Mouse (Mus musculus): Measurements from ENCODE around the gene Abcc3.

The Abcc3 gene

GRCm38 (mm10) chr11:94324618-94325017, 68.2 kb downstream of the Abcc3 start:
- no peak for DNase-seq (ENCODE audit: low spot score)

- no peak for DNase-seq (ENCODE audit: low spot score)
These were observed 69.4 kb downstream of the Abcc3 start for GRCm38 (mm10) chr11:94323271-94323925.

- no peak for DNase-seq (ENCODE audit: low spot score)
These were observed 70.2 kb downstream of the Abcc3 start for GRCm38 (mm10) chr11:94322636-94323035.

GRCm38 (mm10) chr11:94321931-94322400, 70.8 kb downstream of the Abcc3 start, which contains the start of gene Luc7l3:
Gene Luc7l3 (minus strand): TSS chr11:94321988.
- peak; percentile 93 for DNase-seq (ENCODE audit: low spot score)

GRCm38 (mm10) chr11:94320969-94321930, 71.5 kb downstream of the Abcc3 start:
- DNase-seq (ENCODE audit: low spot score): no peak

- DNase-seq (ENCODE audit: low spot score): no peak
These were observed 74.7 kb downstream of the Abcc3 start for GRCm38 (mm10) chr11:94318056-94318455.

- no peak for DNase-seq (ENCODE audit: low spot score)
These were observed 75.3 kb downstream of the Abcc3 start for GRCm38 (mm10) chr11:94317515-94317914.

GRCm38 (mm10) chr11:94317014-94317413, 75.8 kb downstream of the Abcc3 start:
- DNase-seq (ENCODE audit: low spot score): no peak

GRCm38 (mm10) chr11:94316528-94316927, 76.3 kb downstream of the Abcc3 start:
- DNase-seq (ENCODE audit: low spot score): no peak

GRCm38 (mm10) chr11:94315308-94315707, 77.5 kb downstream of the Abcc3 start:
- no peak for DNase-seq (ENCODE audit: low spot score)

GRCm38 (mm10) chr11:94314098-94314652, 78.6 kb downstream of the Abcc3 start:
- no peak for DNase-seq (ENCODE audit: low spot score)

- DNase-seq (ENCODE audit: low spot score): no peak
These were observed 80.1 kb downstream of the Abcc3 start for GRCm38 (mm10) chr11:94312733-94313132.

- DNase-seq (ENCODE audit: low spot score): peak; percentile 61
These were observed 97.6 kb downstream of the Abcc3 start for GRCm38 (mm10) chr11:94294996-94295845.

All from retina, embryonic 14.5 days (tissue).